Mouse (Mus musculus) thymus, postnatal 25 days (tissue): ENCODE data around the gene Gabbr2.

Source experiments
- DNase-seq: peaks from one replicate; pipeline ENCODE4 v3.0.0; 2022

The Gabbr2 gene

GRCm38 (mm10) chr4:46696467-46696866 is 295.2 kb downstream of the Gabbr2 start:
- DNase-seq, result no peak

GRCm38 (mm10) chr4:46690565-46690964 is 301.1 kb downstream of the Gabbr2 start:
- no peak for DNase-seq

- no peak for DNase-seq
Measured at GRCm38 (mm10) chr4:46690023-46690420, 301.7 kb downstream of the Gabbr2 start.

DNA sequence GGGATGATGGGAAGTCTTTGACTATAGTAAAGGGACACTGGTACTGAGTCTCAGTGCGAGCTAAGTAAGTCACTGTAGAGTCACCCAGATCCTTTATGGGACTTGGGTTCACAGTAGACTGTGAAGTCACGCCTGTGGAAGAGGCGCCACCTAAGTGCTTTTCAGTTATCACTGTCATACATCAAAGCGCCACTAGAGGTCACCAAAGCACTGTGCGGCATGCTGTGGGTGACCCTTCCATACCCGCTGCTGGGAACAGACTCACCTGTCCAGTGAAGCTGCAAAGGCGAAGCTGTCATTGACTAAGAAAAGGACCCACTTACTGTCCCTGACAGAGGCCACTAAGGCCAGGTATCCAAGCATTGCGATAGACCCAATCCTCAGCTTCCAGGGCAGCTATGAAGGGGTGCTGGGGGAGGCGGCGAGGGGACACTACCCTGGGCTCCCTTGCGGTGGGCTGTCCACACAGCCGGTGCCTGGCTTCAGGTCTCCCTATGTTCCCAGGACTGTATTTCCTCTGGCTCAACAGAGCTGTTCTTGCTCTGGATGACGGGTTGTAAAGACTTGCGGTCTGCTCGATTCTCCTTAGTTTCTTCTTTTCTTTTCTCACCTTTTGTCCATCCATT is 302.2 kb downstream of the Gabbr2 start:
- DNase-seq, result peak; percentile 76

GRCm38 (mm10) chr4:46688213-46688832 is 303.4 kb downstream of the Gabbr2 start:
- DNase-seq, result no peak

GRCm38 (mm10) chr4:46684160-46684559 is 307.5 kb downstream of the Gabbr2 start:
- no peak for DNase-seq

DNA sequence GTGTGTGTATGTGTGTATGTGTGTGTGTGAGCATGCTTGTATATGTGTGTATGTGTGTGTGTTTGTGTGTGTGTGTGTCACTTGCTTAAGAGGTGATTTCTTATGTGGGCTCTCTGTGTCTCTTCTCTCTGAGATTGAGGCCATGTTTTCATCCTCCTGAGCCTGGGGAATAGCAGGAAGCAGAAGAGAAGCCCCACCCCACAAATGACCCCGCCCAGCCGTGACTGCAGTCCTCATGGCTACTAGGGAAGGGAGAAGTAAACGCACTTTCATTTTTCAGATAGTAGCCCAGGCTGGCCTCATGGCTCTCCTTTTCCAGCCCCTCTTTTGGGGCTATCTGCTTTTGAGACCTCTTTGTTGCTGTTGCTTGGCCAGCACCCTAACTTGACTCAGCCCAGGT is 315.0 kb downstream of the Gabbr2 start:
- DNase-seq, result no peak

DNA sequence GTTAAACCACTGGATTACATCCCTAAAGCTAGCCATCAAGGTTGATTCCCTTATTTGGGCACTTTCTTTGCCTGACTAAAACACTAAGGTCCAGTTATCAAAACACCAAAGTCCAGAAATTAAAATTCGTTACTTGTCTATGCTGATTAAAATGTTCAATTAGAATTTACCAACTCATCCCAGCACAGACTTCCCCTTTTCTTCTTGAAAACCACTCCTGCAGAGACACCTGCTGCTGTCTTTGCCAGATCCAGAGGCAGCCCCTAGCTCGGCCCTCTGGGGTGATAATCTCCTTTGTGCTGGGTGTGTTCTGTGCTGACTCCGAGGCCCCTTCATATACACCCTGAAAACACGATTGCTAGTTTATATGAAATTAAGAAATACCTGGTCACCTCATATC is 315.7 kb downstream of the Gabbr2 start:
- no peak for DNase-seq

DNA sequence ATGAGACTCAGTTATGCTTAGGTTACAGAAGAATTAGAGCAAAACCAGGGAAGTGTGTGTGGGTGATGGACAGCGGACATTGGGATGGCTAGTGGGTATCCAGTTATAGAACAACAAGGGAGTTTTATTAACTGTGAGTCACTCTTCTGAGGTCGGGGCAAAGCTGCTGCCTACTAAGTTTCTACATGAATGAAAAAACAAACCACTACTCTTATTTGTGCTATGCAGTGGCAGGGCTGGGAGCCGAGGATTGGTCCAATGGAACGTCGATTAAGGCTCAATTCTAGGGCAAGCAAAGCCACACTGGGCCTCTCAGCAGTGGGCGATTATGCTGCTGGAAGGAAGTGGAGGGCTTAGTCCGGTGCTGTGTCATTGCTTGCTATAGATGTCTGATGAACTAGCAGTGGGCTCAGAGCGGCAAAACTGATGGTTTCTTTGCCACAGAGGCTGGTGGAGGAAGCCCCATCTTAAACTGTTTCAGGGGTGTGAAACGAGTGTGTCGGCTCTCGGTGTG is 316.3 kb downstream of the Gabbr2 start:
- DNase-seq, result no peak

GRCm38 (mm10) chr4:46668620-46669019 is 323.1 kb downstream of the Gabbr2 start:
- no peak for DNase-seq

DNA sequence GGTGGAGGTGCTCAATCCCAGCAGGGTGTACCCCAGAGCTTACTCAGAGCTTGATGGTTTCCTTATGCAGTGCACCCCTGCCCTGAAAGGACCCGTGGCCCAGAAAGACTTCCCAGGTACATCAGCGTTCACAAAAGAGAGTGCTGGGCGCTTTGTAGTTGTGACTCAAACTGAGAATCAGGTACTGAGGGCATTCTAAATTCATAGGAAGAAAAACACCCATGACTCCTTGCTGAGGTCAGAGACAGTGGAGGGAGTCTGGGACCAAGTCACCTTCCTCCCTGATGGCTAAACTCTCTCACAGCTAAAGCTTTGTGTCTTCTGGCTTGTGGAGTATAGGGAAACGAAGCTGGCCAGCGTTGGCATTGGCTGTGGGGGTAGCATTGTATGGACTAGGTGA is 325.3 kb downstream of the Gabbr2 start:
- no peak for DNase-seq

- DNase-seq, result peak; percentile 64
Measured at GRCm38 (mm10) chr4:46665371-46665774, 326.3 kb downstream of the Gabbr2 start.

DNA sequence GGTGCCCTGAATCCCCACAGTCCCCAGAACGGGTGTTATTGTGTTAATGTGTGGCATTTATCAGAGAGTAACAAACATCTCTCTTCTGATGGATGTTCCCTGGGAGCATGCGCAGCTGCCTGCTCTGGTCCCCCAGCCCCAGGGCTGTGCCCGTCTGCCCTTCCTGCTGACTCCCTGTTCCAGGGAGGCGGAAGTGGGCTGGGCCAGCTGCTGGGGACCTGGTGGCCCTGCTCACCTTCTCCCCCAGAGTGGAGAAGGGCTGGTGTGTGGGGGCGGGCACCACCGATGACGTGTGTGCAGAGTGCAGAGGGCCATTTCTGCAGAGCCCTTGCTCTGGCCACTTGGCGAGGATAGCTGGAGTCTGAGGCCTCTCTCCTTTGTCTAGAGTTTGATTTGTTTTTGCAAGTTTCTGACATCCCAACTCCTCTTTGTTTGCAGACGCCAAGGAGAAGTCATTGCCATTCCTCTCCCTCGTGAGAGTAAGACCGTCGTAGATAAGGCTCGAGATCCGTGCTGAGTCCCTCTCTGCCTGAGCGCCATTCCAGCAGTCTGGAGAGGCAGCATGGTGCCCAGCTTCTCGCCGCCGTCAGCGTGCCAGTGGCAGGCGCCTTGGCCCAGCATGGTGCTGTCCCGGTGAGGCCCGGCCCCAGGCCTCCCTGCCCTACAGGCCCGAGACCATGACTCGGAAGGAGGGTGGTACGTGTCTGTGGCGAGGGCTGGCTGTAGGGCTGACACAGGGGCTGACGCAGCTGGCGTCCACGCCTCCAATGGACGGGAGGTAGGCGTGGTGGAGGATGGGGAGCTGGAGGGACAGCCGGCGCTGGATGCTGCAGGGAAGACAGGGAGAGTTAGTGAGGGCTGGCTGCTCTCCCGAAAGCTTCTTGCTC is 327.3 kb downstream of the Gabbr2 start:
- no peak for DNase-seq

GRCm38 (mm10) chr4:46661433-46661832 is 330.2 kb downstream of the Gabbr2 start:
- no peak for DNase-seq

DNA sequence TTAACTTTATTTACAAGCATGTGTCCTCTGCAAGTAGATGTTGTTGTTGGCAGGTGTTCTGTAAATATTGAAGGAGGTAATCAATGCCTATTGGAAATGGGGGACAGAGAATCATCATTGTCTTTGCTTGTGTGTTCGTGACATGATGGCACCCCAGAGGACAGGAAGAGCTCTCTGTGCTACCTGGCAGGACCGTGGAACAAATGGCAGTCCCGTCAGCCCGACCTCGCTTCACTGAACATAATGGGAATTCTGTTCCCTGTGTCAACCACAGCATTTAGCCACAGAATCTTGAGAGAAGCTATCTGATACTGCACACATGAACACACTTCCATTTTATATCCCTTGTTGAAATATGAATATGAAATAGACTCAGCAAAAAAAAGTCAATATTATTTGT is 332.7 kb downstream of the Gabbr2 start:
- DNase-seq, result no peak

DNA sequence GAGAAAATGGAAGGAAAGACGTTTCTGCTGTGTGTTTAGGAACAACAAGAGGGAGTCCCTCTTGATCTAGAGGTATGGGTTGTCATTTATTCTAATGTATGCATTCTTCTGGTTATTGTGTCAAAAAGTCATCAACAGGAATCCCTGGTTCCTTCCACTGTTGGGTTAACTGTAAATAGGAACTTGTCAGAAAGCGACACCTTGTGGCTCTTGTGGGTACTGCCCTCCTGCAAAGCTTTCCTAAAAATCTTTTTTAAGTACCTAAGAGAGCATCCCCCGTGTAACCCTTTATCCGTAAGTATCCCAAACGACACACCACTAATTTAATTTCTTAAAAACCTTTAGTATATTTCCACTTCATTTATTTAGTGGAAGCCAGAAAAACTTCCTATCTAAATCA is 334.6 kb downstream of the Gabbr2 start:
- DNase-seq, result peak; percentile 74

- DNase-seq, result no peak
Measured at GRCm38 (mm10) chr4:46655956-46656355, 335.7 kb downstream of the Gabbr2 start.

DNA sequence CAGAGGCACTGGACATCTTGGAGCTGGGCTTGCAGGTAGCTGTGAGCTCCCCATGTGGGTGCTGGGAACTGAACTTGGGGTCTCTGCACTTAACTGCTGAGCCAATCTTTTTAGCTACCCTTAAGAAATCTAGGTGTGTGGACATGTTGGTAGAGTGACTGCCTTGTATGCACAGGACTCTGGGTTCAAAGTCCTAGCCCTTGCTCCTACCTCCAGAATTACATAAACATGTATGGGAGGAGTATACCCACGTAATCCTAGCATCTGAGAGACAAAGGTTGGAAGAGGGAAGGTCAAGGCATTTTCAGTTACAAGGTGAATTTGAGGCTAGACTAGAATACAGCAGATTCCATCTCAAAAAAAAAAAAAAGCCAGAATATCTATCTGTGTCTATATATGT is 336.4 kb downstream of the Gabbr2 start:
- DNase-seq, result no peak

- peak; percentile 96 for DNase-seq
Measured at GRCm38 (mm10) chr4:46650086-46650753, 341.5 kb downstream of the Gabbr2 start, which contains the start of gene Tbc1d2. Gene Tbc1d2, minus strand, starts transcription at chr4:46650209.

DNA sequence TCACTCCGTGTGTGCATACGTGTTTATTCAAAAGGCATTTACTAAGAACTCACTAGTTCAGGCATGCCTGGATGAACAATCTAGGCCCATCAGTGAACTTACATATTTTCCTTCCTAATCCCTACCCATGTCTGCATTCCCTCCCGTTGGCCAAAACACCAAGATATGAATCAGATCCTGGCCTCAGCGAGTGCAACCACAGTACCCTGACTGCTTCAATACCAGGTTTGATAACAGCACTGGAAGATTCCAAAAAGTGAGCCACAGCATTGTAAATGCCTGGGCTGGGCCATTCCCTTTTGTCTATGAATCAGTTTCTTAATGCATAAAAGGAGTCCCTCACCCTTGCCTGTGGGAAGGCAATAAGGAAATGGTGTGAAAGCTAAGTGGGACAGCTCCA is 342.5 kb downstream of the Gabbr2 start:
- DNase-seq, result no peak

DNA sequence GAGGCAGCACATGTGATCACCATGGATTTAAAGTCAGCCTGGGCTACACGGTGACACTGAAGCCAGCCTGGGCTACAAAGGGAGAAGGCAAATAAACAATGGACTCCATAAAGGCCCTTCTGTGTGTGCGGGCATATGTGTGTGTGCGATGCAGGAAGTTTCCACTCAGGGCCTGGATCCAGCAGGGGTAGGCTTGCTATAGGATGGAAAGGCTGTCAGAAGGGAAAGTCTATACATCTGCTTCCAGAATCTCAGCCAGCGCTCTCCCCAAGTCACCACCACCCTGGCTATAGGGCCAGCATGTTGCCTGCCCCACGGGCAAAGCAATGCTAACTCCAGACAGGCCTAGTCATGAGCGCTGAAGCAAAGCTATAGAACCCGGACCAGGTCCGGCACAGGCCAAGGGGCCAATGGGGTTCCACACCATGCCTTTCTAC is 348.0 kb downstream of the Gabbr2 start:
- DNase-seq, result no peak

GRCm38 (mm10) chr4:46642924-46643675 is 348.6 kb downstream of the Gabbr2 start:
- DNase-seq, result no peak
